Mouse (Mus musculus): ENCODE measurements around the gene Cyb561a3.
A peak's percentile ranks its signal among the peaks of the same experiment; 100 is the strongest.
"Not testable (repeated sequence)": the region's sequence is repeated elsewhere in the genome, so short reads cannot be mapped to it uniquely, and the experiment has no call there.

The Cyb561a3 gene

DNA sequence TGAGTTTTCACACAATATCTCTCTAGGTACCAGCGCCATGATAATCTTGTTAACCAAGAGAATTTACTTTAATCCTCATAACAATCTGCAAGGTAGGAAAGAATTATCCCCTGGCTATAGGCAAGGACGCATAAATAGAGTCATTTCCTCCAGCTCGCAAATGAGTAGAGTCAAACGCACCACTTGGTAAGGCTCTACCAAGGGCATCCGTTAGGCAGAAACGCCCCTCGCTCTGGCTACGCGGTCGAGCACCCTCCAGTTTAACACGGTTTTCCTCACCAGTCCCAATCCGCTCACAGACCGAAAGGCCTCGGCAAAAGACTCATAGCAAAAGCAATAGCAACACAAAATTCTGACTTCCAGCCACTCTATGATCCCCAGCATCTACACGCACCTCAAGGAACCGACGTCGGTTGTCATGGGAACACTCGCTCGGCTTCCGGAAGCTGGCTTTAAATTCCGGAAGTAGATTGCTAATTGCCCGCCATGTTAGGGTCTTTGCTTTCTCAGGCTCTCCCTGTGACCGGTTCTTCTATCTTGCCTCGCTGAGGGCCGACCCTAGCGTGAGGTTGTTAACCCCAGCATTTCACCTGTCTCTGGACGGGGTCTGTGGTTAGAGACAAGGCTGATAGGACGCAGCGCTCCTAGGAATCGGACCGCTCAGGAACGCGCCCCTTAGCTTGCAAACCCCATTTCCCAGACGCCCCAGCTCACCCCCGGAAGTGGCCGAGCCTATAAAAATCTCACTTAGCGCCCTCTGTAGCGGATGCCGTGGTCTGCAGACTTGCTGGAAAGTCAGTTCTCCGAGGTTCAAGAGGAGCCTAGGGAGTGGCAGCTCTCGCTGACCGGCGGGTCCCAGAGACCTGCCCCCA is at the start of gene Cyb561a3, which contains the start of gene Tmem138:
Gene Cyb561a3, plus strand, starts transcription at position 483 of the 872 bp plus-strand sequence.
Gene Tmem138, minus strand, starts transcription at position 673 of the 872 bp plus-strand sequence.
- peak; percentile 88 for DNase-seq (ENCODE audit: low spot score)

DNA sequence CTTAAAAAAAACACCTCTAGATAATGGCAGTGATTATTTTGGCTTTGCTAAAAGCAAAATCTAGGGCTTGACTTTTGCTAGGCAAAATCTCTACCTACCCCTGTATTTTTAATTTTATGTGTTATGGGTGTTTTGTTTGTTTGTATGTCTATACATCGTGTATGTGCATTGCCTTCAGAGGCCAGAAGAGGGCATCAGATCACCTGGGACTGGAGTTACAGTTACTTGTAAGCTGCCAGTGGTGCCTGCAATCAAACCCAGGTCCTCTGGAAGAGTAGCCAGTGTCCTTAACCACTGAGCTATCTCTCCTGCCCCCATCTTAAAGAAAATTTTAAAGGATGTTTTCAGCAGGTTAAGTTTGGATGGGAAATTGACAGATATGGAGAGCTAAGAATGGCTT is 46.9 kb upstream of the Cyb561a3 start:
- no peak for DNase-seq (ENCODE audit: low spot score)

GRCm38 (mm10) chr19:10539454-10539853 is 37.5 kb upstream of the Cyb561a3 start:
- DNase-seq (ENCODE audit: low spot score), result no peak

- DNase-seq (ENCODE audit: low spot score), result peak; percentile 75
These were observed 21.1 kb upstream of the Cyb561a3 start, which contains the start of gene Tmem216 for GRCm38 (mm10) chr19:10555624-10556510. Gene Tmem216 (minus strand): TSS chr19:10556238.

DNA sequence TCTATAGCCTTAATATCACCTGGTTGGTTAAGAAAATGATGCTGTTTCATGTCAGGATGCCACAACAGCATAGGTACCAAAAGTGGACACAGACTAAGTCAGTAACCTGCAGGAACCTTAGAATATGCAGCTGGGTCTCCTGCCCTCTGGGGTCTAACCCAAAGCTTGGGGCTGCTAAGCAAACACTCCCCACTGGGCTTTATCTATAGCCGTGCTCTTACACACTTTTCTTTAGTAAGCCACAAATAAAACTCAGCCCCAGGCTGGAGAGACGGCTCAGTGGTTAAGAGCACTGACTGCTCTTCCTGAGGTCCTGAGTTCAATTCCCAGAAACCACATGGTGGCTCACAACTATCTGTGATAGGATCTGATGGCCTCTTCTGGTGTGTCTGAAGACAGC is 20.0 kb upstream of the Cyb561a3 start:
- no peak for DNase-seq (ENCODE audit: low spot score)

- no peak for DNase-seq (ENCODE audit: low spot score)
These were observed 19.5 kb upstream of the Cyb561a3 start for GRCm38 (mm10) chr19:10557430-10557829.

DNA sequence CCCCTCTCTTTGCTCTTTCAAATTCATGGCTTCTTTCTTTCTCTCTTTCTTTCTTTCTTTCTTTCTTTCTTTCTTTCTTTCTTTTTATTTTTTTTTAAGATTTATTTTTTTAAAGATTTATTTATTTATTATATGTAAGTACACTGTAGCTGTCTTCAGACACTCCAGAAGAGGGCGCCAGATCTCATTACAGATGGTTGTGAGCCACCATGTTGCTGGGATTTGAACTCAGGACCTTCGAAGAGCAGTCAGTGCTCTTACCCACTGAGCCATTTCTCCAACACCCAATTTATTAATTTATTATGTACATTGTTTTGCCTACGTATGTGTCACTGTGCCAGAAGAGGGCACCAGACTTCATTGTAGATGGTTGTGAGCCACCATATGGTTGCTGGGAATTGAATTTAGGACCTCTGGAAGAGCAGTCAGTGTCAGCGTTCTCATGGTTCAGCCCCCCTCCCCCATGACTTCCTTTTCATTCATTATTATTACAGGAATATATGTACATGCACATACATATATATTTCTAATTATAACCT is 19.1 kb upstream of the Cyb561a3 start:
- DNase-seq (ENCODE audit: low spot score), result not testable (repeated sequence)

DNA sequence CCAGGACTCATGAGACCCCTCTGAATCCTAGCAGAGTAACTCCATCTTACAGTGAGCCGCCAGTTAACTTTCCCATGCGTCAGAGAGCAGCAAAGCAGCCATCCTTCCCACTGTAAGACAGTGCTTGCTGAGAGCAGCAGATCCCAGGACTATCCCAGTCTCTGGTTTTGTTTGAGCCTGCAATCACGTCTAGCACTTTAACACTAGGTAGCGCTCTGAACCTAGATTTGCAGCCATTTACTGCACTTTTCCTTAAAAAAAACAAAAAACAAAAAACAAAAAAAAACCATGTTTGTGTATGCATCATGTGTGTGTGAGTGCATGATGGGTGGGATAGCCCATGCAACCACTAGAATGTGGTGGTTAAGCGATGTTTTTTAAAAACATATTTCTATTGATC is 16.9 kb upstream of the Cyb561a3 start:
- no peak for DNase-seq (ENCODE audit: low spot score)

- DNase-seq (ENCODE audit: low spot score), result no peak
These were observed 15.2 kb upstream of the Cyb561a3 start for GRCm38 (mm10) chr19:10561558-10562314.

GRCm38 (mm10) chr19:10562351-10562750 is 14.6 kb upstream of the Cyb561a3 start:
- DNase-seq (ENCODE audit: low spot score), result no peak

GRCm38 (mm10) chr19:10564278-10564677 is 12.7 kb upstream of the Cyb561a3 start:
- no peak for DNase-seq (ENCODE audit: low spot score)

- DNase-seq (ENCODE audit: low spot score), result no peak
These were observed 11.8 kb upstream of the Cyb561a3 start for GRCm38 (mm10) chr19:10565217-10565616.

GRCm38 (mm10) chr19:10569627-10570026 is 7.3 kb upstream of the Cyb561a3 start:
- DNase-seq (ENCODE audit: low spot score), result no peak

DNA sequence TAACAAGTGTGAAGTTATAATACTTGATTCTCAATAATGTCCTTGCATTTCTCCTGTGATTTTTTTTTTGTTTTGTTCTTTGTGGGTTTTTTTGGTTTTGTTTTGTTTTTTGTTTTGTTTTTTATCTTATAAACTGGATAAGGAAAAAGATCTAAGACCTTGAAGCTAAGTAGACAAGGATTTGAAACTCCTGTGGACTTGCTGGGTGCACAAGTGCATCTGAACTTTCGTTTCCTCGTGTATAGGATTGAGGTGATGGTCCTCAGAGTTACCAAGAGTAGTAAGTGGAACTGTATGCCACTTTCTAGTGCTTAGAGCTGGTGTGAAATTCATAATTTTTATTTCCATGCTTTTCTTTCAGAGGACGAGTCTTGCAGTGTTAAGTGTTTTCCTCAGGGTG is 3.1 kb downstream of the Cyb561a3 start:
- DNase-seq (ENCODE audit: low spot score), result no peak

- no peak for DNase-seq (ENCODE audit: low spot score)
These were observed 3.8 kb downstream of the Cyb561a3 start for GRCm38 (mm10) chr19:10580761-10581160.

DNA sequence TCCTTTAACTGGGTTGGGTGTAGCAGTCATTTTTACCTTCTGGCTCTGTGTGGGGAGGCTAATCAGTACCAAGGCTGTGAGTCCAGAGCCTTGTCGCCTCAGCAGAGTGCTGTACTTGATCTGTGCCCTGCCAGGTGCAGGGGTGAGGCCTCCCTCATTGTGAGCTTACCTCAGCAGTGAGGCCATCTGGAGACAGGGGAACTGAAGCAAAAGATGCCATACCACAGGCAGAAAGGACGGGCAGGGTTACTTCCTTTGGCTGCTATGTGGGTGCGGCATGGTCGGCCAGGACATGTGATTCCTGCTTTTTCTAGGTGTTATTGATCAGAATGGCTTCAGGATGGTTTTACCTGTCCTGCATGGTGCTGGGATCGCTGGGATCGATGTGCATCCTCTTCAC is 5.0 kb downstream of the Cyb561a3 start:
- no peak for DNase-seq (ENCODE audit: low spot score)

GRCm38 (mm10) chr19:10583550-10584146 is 6.7 kb downstream of the Cyb561a3 start:
- DNase-seq (ENCODE audit: low spot score), result no peak

DNA sequence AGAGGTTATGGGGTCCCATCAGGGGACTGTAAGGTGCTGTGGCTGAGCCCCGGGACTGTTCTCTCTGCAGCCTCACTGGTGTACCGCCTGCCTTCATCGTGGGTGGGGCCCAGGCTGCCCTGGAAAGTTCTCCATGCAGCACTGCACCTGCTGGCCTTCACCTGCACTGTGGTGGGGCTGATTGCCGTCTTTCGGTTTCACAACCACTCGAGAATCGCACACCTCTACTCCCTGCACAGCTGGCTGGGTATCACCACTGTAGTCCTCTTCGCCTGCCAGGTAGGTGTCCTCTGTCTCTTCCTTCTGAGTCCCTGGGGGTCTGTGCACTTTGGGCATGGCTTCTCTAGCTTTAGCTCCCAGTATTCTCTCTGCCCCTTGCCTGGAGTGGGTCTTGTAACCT is 8.1 kb downstream of the Cyb561a3 start:
- DNase-seq (ENCODE audit: low spot score), result no peak

DNA sequence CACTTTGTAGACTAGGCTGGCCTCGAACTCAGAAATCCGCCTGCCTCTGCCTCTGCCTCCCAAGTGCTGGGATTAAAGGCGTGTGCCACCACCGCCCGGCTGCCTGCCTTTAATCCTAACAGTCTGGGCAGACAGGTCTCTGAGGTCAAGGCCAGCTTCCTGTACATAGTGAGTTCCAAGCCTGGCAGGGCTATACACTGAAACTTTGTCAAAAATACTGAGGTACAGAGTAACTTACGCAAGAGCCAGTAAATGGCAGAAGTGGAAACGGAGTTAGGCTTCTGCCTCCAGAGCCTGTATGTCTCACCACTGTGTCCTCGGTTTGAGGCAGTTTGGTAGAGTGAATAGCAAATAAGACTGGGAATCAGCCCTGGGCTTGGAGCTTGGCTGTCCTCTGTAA is 10.3 kb downstream of the Cyb561a3 start:
- DNase-seq (ENCODE audit: low spot score), result no peak

GRCm38 (mm10) chr19:10589127-10589857 is 12.3 kb downstream of the Cyb561a3 start:
- no peak for DNase-seq (ENCODE audit: low spot score)

DNA sequence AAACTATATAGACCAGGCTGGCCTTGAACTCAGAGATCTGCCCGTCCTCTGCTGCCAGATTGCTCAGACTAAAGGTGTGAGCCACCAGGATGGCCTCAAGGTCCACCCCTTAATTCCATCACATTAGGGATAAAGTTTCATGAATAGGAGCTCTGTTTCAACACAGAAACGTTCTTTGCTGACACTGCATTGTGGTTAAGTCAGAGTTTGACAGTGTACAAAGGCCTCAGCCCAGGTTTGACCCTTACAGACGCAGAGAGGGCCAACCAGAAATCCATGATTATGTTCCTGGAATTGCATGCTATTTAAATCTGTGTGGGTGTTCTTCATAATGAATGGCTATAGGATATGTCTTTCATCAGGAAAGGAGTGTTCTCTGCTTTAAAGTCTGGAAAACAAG is 13.3 kb downstream of the Cyb561a3 start:
- no peak for DNase-seq (ENCODE audit: low spot score)
